Mouse (Mus musculus) stomach, postnatal 0 days (tissue): Measurements from ENCODE around the gene Rnf181.

Experiments
- CTCF ChIP-seq: IDR thresholded peaks from 2 replicates; pipeline ENCODE4 v1.5.1; 2016; ENCODE audit warnings: antibody characterized with exemption, low read depth, mild to moderate bottlenecking, moderate library complexity
- EP300 ChIP-seq: optimal IDR thresholded peaks from 2 replicates; pipeline ENCODE3; 2016; ENCODE audit warnings: antibody characterized with exemption

- TF ChIP-seq CTCF (peak; percentile 39), EP300 (no peak)
These were observed 21.6 kb downstream of the Rnf181 start, which contains the start of gene Usp39 for GRCm38 (mm10) chr6:72345074-72345567.
